Mouse (Mus musculus) adrenal gland, postnatal 14 days (tissue): ENCODE results near the gene Paqr9. TPM values are rescaled to one million over a fixed set of nuclear protein-coding genes. Genes with fewer than 3 reads are reported as not detected.

Experiments
- DNase-seq: peaks from one replicate; pipeline ENCODE4 v3.0.0; 2021; ENCODE audit warnings: mixed read lengths
- total RNA-seq: library from RNA; stranded (reverse); gene quantifications from 2 replicates; pipeline ENCODE4 v1.2.3, GENCODE M21; 2021

Paqr9 gene
- total RNA-seq, 1 experiment from 2014 or later = 20.8 TPM

- no peak for DNase-seq
These were observed 19.0 kb downstream of the Paqr9 start for GRCm38 (mm10) chr9:95578366-95578895.

GRCm38 (mm10) chr9:95581021-95581757, 21.7 kb downstream of the Paqr9 start:
- DNase-seq = no peak

- DNase-seq = no peak
These were observed 22.5 kb downstream of the Paqr9 start for GRCm38 (mm10) chr9:95581758-95582515.

GRCm38 (mm10) chr9:95582555-95582954, 23.1 kb downstream of the Paqr9 start:
- no peak for DNase-seq

GRCm38 (mm10) chr9:95586046-95586445, 26.6 kb downstream of the Paqr9 start:
- DNase-seq = no peak

GRCm38 (mm10) chr9:95588070-95588469, 28.6 kb downstream of the Paqr9 start:
- DNase-seq = no peak

GRCm38 (mm10) chr9:95594291-95594690, 34.8 kb downstream of the Paqr9 start:
- no peak for DNase-seq

GRCm38 (mm10) chr9:95597466-95598178, 38.2 kb downstream of the Paqr9 start:
- DNase-seq = no peak

GRCm38 (mm10) chr9:95598179-95598721, 38.8 kb downstream of the Paqr9 start:
- no peak for DNase-seq

- no peak for DNase-seq
These were observed 39.9 kb downstream of the Paqr9 start for GRCm38 (mm10) chr9:95599399-95599798.

- DNase-seq = no peak
These were observed 43.4 kb downstream of the Paqr9 start for GRCm38 (mm10) chr9:95602849-95603248.

- no peak for DNase-seq
These were observed 43.9 kb downstream of the Paqr9 start for GRCm38 (mm10) chr9:95603316-95603715.

GRCm38 (mm10) chr9:95607196-95607595, 47.7 kb downstream of the Paqr9 start:
- no peak for DNase-seq

- DNase-seq = no peak
These were observed 52.9 kb downstream of the Paqr9 start for GRCm38 (mm10) chr9:95612246-95612768.

- no peak for DNase-seq
These were observed 54.1 kb downstream of the Paqr9 start for GRCm38 (mm10) chr9:95613426-95614127.

GRCm38 (mm10) chr9:95614861-95615615, 55.6 kb downstream of the Paqr9 start:
- peak; percentile 12 for DNase-seq

GRCm38 (mm10) chr9:95615961-95616360, 56.5 kb downstream of the Paqr9 start:
- DNase-seq = no peak
